Mouse (Mus musculus) embryonic facial prominence, embryonic 12.5 days (tissue): ENCODE measurements around the gene Camta1. TPM values are rescaled to one million over a fixed set of nuclear protein-coding genes. Genes with fewer than 3 reads are reported as not detected.

Experiments
- ATAC-seq: fragments of 200-750 bp; cut with Nextera tagmentation; 2 replicates; pipeline ENCODE4 v1.8.0; 2017; ENCODE audit not compliant: insufficient number of reproducible peaks, insufficient read depth, low FRiP score, low TSS enrichment
- H3K27ac ChIP-seq: fragments of 300-500 bp; sonication (generic); 2 replicates; pipeline ENCODE4 v1.5.1; 2016; ENCODE audit warnings: mild to moderate bottlenecking
- H3K27me3 ChIP-seq: fragments of 300-500 bp; sonication (generic); 2 replicates; pipeline ENCODE4 v1.6.1; 2016; ENCODE audit warnings: mild to moderate bottlenecking, moderate library complexity
- H3K36me3 ChIP-seq: fragments of 300-500 bp; sonication (generic); 2 replicates; pipeline ENCODE4 v1.6.1; 2016; ENCODE audit warnings: mild to moderate bottlenecking
- H3K4me1 ChIP-seq: fragments of 300-500 bp; sonication (generic); 2 replicates; pipeline ENCODE4 v1.6.1; 2016
- H3K4me2 ChIP-seq: fragments of 300-500 bp; sonication (generic); replicated peaks from 2 replicates; pipeline ENCODE4 v1.6.1; 2016; ENCODE audit warnings: mild to moderate bottlenecking, moderate library complexity
- H3K4me3 ChIP-seq: fragments of 300-500 bp; sonication (generic); 2 replicates; pipeline ENCODE4 v1.5.1; 2016; ENCODE audit warnings: mild to moderate bottlenecking
- H3K9ac ChIP-seq: fragments of 300-500 bp; sonication (generic); 2 replicates; pipeline ENCODE4 v1.6.1; 2016; ENCODE audit warnings: mild to moderate bottlenecking, moderate library complexity
- H3K9me3 ChIP-seq: fragments of 300-500 bp; sonication (generic); 2 replicates; pipeline ENCODE4 v1.6.1; 2016; ENCODE audit warnings: mild to moderate bottlenecking, moderate library complexity
- WGBS: fragments of 180-500 bp; shearing (Covaris S2); methylation state at CpG from one replicate; pipeline ENCODE4 v1.1.7; 2016; 5-methylcytosine and 5-hydroxymethylcytosine counted together
- polyA plus RNA-seq: library from polyadenylated mRNA; unstranded; fragments of >200 nt; fragmentation: Nextera tagmentation; extraction: Ambion mirVana; gene quantifications from 2 replicates; pipeline ENCODE4 v1.2.1, GENCODE M21; 2016

Gene Camta1
- polyA plus RNA-seq, 1 experiment from 2014 or later: 115 TPM

GRCm38 (mm10) chr4:151194715-151195097 lies 667.0 kb downstream of the Camta1 start:
- WGBS: 31% methylated on average over 4 of the region's 4 CpGs
- no peak overlapping the region for H3K4me3 ChIP-seq

GRCm38 (mm10) chr4:151194030-151194714 lies 667.5 kb downstream of the Camta1 start:
- ATAC-seq: no peak
- H3K27me3 ChIP-seq: 0 out of 2 replicates have a peak, but pooled peaks cover 9% of the 10 kb centered on the region

More at GRCm38 (mm10) chr4:151194715-151195097, 667.0 kb downstream of the Camta1 start:
- no peak overlapping the region for H3K27ac ChIP-seq
- no peak for ATAC-seq
- no peaks in the 10 kb centered on the region for H3K9me3 ChIP-seq
- H3K36me3 ChIP-seq: no peaks in the 10 kb centered on the region
- H3K9ac ChIP-seq: no peak overlapping the region
- no peaks in the 10 kb centered on the region for H3K4me1 ChIP-seq
- no peak overlapping the region for H3K4me2 ChIP-seq
- H3K27me3 ChIP-seq: 0 out of 2 replicates have a peak, but pooled peaks cover 9% of the 10 kb centered on the region

GRCm38 (mm10) chr4:151186447-151186846 lies 675.2 kb downstream of the Camta1 start:
- 11% methylated on average over 8 of the region's 8 CpGs for WGBS
- Histone ChIP-seq H3K27ac (no peak overlapping the region), H3K27me3 (no peaks in the 10 kb centered on the region), H3K9me3 (no peaks in the 10 kb centered on the region), H3K4me1 (no peaks in the 10 kb centered on the region), H3K36me3 (no peaks in the 10 kb centered on the region), H3K9ac (no peak overlapping the region), H3K4me2 (no peak overlapping the region), H3K4me3 (no peak overlapping the region)
- ATAC-seq: no peak

More at GRCm38 (mm10) chr4:151194030-151194714, 667.5 kb downstream of the Camta1 start:
- WGBS: 35% methylated on average over 11 of the region's 11 CpGs
- Histone ChIP-seq H3K4me2 (no peak overlapping the region), H3K9me3 (no peaks in the 10 kb centered on the region), H3K4me3 (no peak overlapping the region), H3K9ac (no peak overlapping the region), H3K27ac (no peak overlapping the region), H3K36me3 (no peaks in the 10 kb centered on the region), H3K4me1 (no peaks in the 10 kb centered on the region)

GRCm38 (mm10) chr4:151185750-151186149 lies 675.9 kb downstream of the Camta1 start:
- Histone ChIP-seq H3K4me3 (no peak overlapping the region), H3K9ac (no peak overlapping the region), H3K4me1 (peaks cover 2% of the 10 kb centered on the region; the same call in 1 of the 2 replicates), H3K36me3 (no peaks in the 10 kb centered on the region), H3K27me3 (no peaks in the 10 kb centered on the region), H3K9me3 (no peaks in the 10 kb centered on the region), H3K4me2 (no peak overlapping the region), H3K27ac (no peak overlapping the region)
- no peak for ATAC-seq
- 20% methylated on average over 1 of the region's 1 CpGs for WGBS

- H3K27me3 ChIP-seq: 0 out of 2 replicates have a peak, but pooled peaks cover 3% of the 10 kb centered on the region
- H3K9ac ChIP-seq: no peak overlapping the region
- WGBS: 45% methylated on average over 7 of the region's 7 CpGs
- peaks cover 14% of the 10 kb centered on the region; the same call in 1 of the 2 replicates for H3K4me1 ChIP-seq
- no peak overlapping the region for H3K4me3 ChIP-seq
- peak overlapping the region; percentile 51; the same call in 1 of the 2 replicates for H3K27ac ChIP-seq
- no peak overlapping the region for H3K4me2 ChIP-seq
- no peaks in the 10 kb centered on the region for H3K36me3 ChIP-seq
- H3K9me3 ChIP-seq: no peaks in the 10 kb centered on the region
- ATAC-seq: no peak
These were observed 681.2 kb downstream of the Camta1 start for GRCm38 (mm10) chr4:151180394-151180902.

GRCm38 (mm10) chr4:151179639-151180038 lies 682.0 kb downstream of the Camta1 start:
- H3K4me2 ChIP-seq: no peak overlapping the region
- H3K9me3 ChIP-seq: no peaks in the 10 kb centered on the region
- ATAC-seq: no peak
- H3K27me3 ChIP-seq: 0 out of 2 replicates have a peak, but pooled peaks cover 3% of the 10 kb centered on the region
- H3K27ac ChIP-seq: no peak overlapping the region
- peaks cover 14% of the 10 kb centered on the region; the same call in 1 of the 2 replicates for H3K4me1 ChIP-seq
- WGBS: 63% methylated on average over 3 of the region's 3 CpGs
- H3K4me3 ChIP-seq: no peak overlapping the region
- H3K36me3 ChIP-seq: no peaks in the 10 kb centered on the region
- no peak overlapping the region for H3K9ac ChIP-seq

- Histone ChIP-seq H3K36me3 (no peaks in the 10 kb centered on the region), H3K9ac (no peak overlapping the region), H3K4me3 (no peak overlapping the region), H3K27me3 (0 out of 2 replicates have a peak, but pooled peaks cover 3% of the 10 kb centered on the region), H3K4me1 (peaks cover 14% of the 10 kb centered on the region; the same call in 1 of the 2 replicates), H3K4me2 (no peak overlapping the region), H3K9me3 (no peaks in the 10 kb centered on the region), H3K27ac (no peak overlapping the region)
- WGBS: 72% methylated on average over 8 of the region's 8 CpGs
- no peak for ATAC-seq
These were observed 682.7 kb downstream of the Camta1 start for GRCm38 (mm10) chr4:151178970-151179378.

- 0 out of 2 replicates have a peak, but pooled peaks cover 3% of the 10 kb centered on the region for H3K27me3 ChIP-seq
- H3K4me2 ChIP-seq: no peak overlapping the region
- no peaks in the 10 kb centered on the region for H3K9me3 ChIP-seq
- no peaks in the 10 kb centered on the region for H3K4me1 ChIP-seq
- no peak for ATAC-seq
- no peak overlapping the region for H3K27ac ChIP-seq
- no peak overlapping the region for H3K9ac ChIP-seq
- no peaks in the 10 kb centered on the region for H3K36me3 ChIP-seq
- WGBS: 67% methylated on average over 8 of the region's 8 CpGs
- no peak overlapping the region for H3K4me3 ChIP-seq
These were observed 689.1 kb downstream of the Camta1 start for GRCm38 (mm10) chr4:151172526-151172925.

- no peak overlapping the region for H3K27ac ChIP-seq
- 0 out of 2 replicates have a peak, but pooled peaks cover 5% of the 10 kb centered on the region for H3K27me3 ChIP-seq
- no peaks in the 10 kb centered on the region for H3K36me3 ChIP-seq
- H3K9ac ChIP-seq: no peak overlapping the region
- H3K4me3 ChIP-seq: no peak overlapping the region
- H3K4me2 ChIP-seq: no peak overlapping the region
- H3K4me1 ChIP-seq: no peaks in the 10 kb centered on the region
- no peaks in the 10 kb centered on the region for H3K9me3 ChIP-seq
- 73% methylated on average over 3 of the region's 3 CpGs for WGBS
- ATAC-seq: no peak
These were observed 690.6 kb downstream of the Camta1 start for GRCm38 (mm10) chr4:151171117-151171516.

GRCm38 (mm10) chr4:151170658-151171057 lies 691.0 kb downstream of the Camta1 start:
- no peak overlapping the region for H3K27ac ChIP-seq
- 0 out of 2 replicates have a peak, but pooled peaks cover 8% of the 10 kb centered on the region for H3K27me3 ChIP-seq
- no peak overlapping the region for H3K4me3 ChIP-seq
- H3K9ac ChIP-seq: no peak overlapping the region
- ATAC-seq: no peak
- no peak overlapping the region for H3K4me2 ChIP-seq
- no peaks in the 10 kb centered on the region for H3K4me1 ChIP-seq
- WGBS: 69% methylated on average over 18 of the region's 18 CpGs
- no peaks in the 10 kb centered on the region for H3K9me3 ChIP-seq
- H3K36me3 ChIP-seq: no peaks in the 10 kb centered on the region

- H3K9ac ChIP-seq: no peak overlapping the region
- 78% methylated on average over 6 of the region's 6 CpGs for WGBS
- H3K4me2 ChIP-seq: no peak overlapping the region
- H3K4me1 ChIP-seq: no peaks in the 10 kb centered on the region
- H3K4me3 ChIP-seq: no peak overlapping the region
- no peaks in the 10 kb centered on the region for H3K36me3 ChIP-seq
- no peak for ATAC-seq
- H3K9me3 ChIP-seq: no peaks in the 10 kb centered on the region
- no peak overlapping the region for H3K27ac ChIP-seq
- 0 out of 2 replicates have a peak, but pooled peaks cover 8% of the 10 kb centered on the region for H3K27me3 ChIP-seq
These were observed 694.7 kb downstream of the Camta1 start for GRCm38 (mm10) chr4:151166969-151167368.

GRCm38 (mm10) chr4:151165539-151165938 lies 696.1 kb downstream of the Camta1 start:
- H3K4me2 ChIP-seq: no peak overlapping the region
- no peaks in the 10 kb centered on the region for H3K36me3 ChIP-seq
- H3K9ac ChIP-seq: no peak overlapping the region
- no peak overlapping the region for H3K4me3 ChIP-seq
- no peak overlapping the region for H3K27ac ChIP-seq
- 18% methylated on average over 10 of the region's 10 CpGs for WGBS
- H3K9me3 ChIP-seq: no peaks in the 10 kb centered on the region
- ATAC-seq: no peak
- no peaks in the 10 kb centered on the region for H3K4me1 ChIP-seq
- 0 out of 2 replicates have a peak, but pooled peaks cover 8% of the 10 kb centered on the region for H3K27me3 ChIP-seq
